Mouse (Mus musculus): Measurements from ENCODE around the gene Ctnnal1. TPM values are rescaled to one million over a fixed set of nuclear protein-coding genes. Genes with fewer than 3 reads are reported as not detected.

Ctnnal1 gene
- total and polyA plus RNA-seq, 3 experiments = 2.3 to 6.3 TPM; not detected in 1

- H3K27me3 ChIP-seq (ENCODE audit: control insufficient read depth in 1 of 2, insufficient read depth in 2 of 2, low read length in 2 of 2) = no peaks in the 10 kb centered on the region
- no peak for DNase-seq (ENCODE audit: low read depth, low spot score)
- H3K9me3 ChIP-seq (replicated peaks; ENCODE audit: insufficient read depth, low read length) = no peaks in the 10 kb centered on the region
- no peaks in the 10 kb centered on the region for H3K4me1 ChIP-seq (ENCODE audit: control insufficient read depth in 1 of 2, insufficient read depth in 2 of 2, low read length in 2 of 2)
- H3K27ac ChIP-seq (ENCODE audit: control insufficient read depth, low read depth, low read length) = no peak overlapping the region
- H3K79me2 ChIP-seq (ENCODE audit: control insufficient read depth, insufficient read depth, low read length, poor library complexity) = no peaks in the 10 kb centered on the region
- H3K4me3 ChIP-seq (ENCODE audit: control insufficient read depth in 1 of 2, insufficient read depth in 1 of 2, low read depth in 2 of 2, low read length in 2 of 2) = no peak overlapping the region
- H3K36me3 ChIP-seq (ENCODE audit: control insufficient read depth in 1 of 2, insufficient read depth in 2 of 2, low read length in 2 of 2) = no peaks in the 10 kb centered on the region
- TF ChIP-seq UBTF (IDR thresholded peaks at IDR 0.05; ENCODE audit: borderline replicate concordance, insufficient read depth, low read depth, low read length) = no peak
- no peak for TF ChIP-seq MAFK (IDR thresholded peaks at IDR 0.05; ENCODE audit: borderline replicate concordance, low read depth, low read length)
- TF ChIP-seq TCF12 (IDR thresholded peaks at IDR 0.05; ENCODE audit: low read depth, low read length) = no peak
- no peak for TF ChIP-seq NRF1 (IDR thresholded peaks at IDR 0.05; ENCODE audit: insufficient read depth, low read depth, low read length, poor library complexity, severe bottlenecking)
- no peak for TF ChIP-seq USF1 (IDR thresholded peaks at IDR 0.05; ENCODE audit: low read depth, low read length)
- no peak for TF ChIP-seq EP300 (IDR thresholded peaks at IDR 0.05; ENCODE audit: low read depth in 1 of 2, low read length in 2 of 2)
- TF ChIP-seq CHD2 (IDR thresholded peaks at IDR 0.05; ENCODE audit: low read length) = no peak
- no peak for TF ChIP-seq NELFE (IDR thresholded peaks at IDR 0.05; ENCODE audit: low read depth, low read length)
- TF ChIP-seq ZKSCAN1 (IDR thresholded peaks at IDR 0.05; ENCODE audit: low read depth, low read length) = no peak
- no peak for TF ChIP-seq ZC3H11A (IDR thresholded peaks at IDR 0.05; ENCODE audit: low read depth, low read length)
- no peak overlapping the region for H3K9ac ChIP-seq (ENCODE audit: control insufficient read depth, low read depth, low read length, poor library complexity, severe bottlenecking)
These were observed 35.5 kb downstream of the Ctnnal1 start for GRCm38 (mm10) chr4:56829511-56829921.

- Histone ChIP-seq H3K79me2 (ENCODE audit: control insufficient read depth, insufficient read depth, low read length, poor library complexity) (no peaks in the 10 kb centered on the region), H3K27ac (ENCODE audit: control insufficient read depth, low read depth, low read length) (no peak overlapping the region), H3K27me3 (ENCODE audit: control insufficient read depth in 1 of 2, insufficient read depth in 2 of 2, low read length in 2 of 2) (no peaks in the 10 kb centered on the region), H3K9ac (ENCODE audit: control insufficient read depth, low read depth, low read length, poor library complexity, severe bottlenecking) (no peak overlapping the region), H3K4me3 (ENCODE audit: control insufficient read depth in 1 of 2, insufficient read depth in 1 of 2, low read depth in 2 of 2, low read length in 2 of 2) (no peak overlapping the region), H3K4me1 (ENCODE audit: control insufficient read depth in 1 of 2, insufficient read depth in 2 of 2, low read length in 2 of 2) (no peaks in the 10 kb centered on the region), H3K36me3 (ENCODE audit: control insufficient read depth in 1 of 2, insufficient read depth in 2 of 2, low read length in 2 of 2) (no peaks in the 10 kb centered on the region), H3K9me3 (replicated peaks; ENCODE audit: insufficient read depth, low read length) (no peaks in the 10 kb centered on the region)
- TF ChIP-seq EP300 (IDR thresholded peaks at IDR 0.05; ENCODE audit: low read depth in 1 of 2, low read length in 2 of 2) = no peak
- TF ChIP-seq TAL1 (IDR thresholded peaks at IDR 0.05; ENCODE audit: low read length) = no peak
- TF ChIP-seq CHD2 (IDR thresholded peaks at IDR 0.05; ENCODE audit: low read length) = no peak
- no peak for TF ChIP-seq ZMIZ1 (IDR thresholded peaks at IDR 0.05; ENCODE audit: low read depth, low read length)
- no peak for TF ChIP-seq UBTF (IDR thresholded peaks at IDR 0.05; ENCODE audit: borderline replicate concordance, insufficient read depth, low read depth, low read length)
- no peak for TF ChIP-seq MAZ (IDR thresholded peaks at IDR 0.05; ENCODE audit: low read depth, low read length)
- TF ChIP-seq POLR2AphosphoS2 (IDR thresholded peaks at IDR 0.05; ENCODE audit: low read length) = no peak
- TF ChIP-seq GABPA (IDR thresholded peaks at IDR 0.05; ENCODE audit: low read depth, low read length) = no peak
- TF ChIP-seq GATA1 (IDR thresholded peaks at IDR 0.05; ENCODE audit: low read depth, low read length) = no peak
- TF ChIP-seq JUND (IDR thresholded peaks at IDR 0.05; ENCODE audit: low read depth, low read length) = no peak
- TF ChIP-seq MEF2A (IDR thresholded peaks at IDR 0.05; ENCODE audit: extremely low read depth, insufficient replicate concordance, low read depth, low read length, poor library complexity, severe bottlenecking) = no peak
- TF ChIP-seq MXI1 (IDR thresholded peaks at IDR 0.05; ENCODE audit: low read depth, low read length) = no peak
- no peak for TF ChIP-seq ETS1 (IDR thresholded peaks at IDR 0.05; ENCODE audit: low read depth, low read length)
- TF ChIP-seq ELF1 (IDR thresholded peaks at IDR 0.05; ENCODE audit: low read depth, low read length) = no peak
- no peak for TF ChIP-seq MYB (IDR thresholded peaks at IDR 0.05; ENCODE audit: low read depth, low read length)
- TF ChIP-seq USF2 (IDR thresholded peaks at IDR 0.05; ENCODE audit: borderline replicate concordance in 1 of 2, insufficient read depth in 1 of 2, low read depth in 1 of 2, low read length in 2 of 2) = no peak
- TF ChIP-seq ZC3H11A (IDR thresholded peaks at IDR 0.05; ENCODE audit: low read depth, low read length) = no peak
- no peak for TF ChIP-seq SIN3A (IDR thresholded peaks at IDR 0.05; ENCODE audit: low read length)
- TF ChIP-seq MYC (IDR thresholded peaks at IDR 0.05; ENCODE audit: low read depth, low read length) = no peak
- no peak for TF ChIP-seq TBP (IDR thresholded peaks at IDR 0.05; ENCODE audit: low read depth, low read length)
- no peak for DNase-seq (ENCODE audit: low read depth, low spot score)
These were observed 36.1 kb downstream of the Ctnnal1 start for GRCm38 (mm10) chr4:56828932-56829331.
